Mouse (Mus musculus): ENCODE data around the gene Tnfsf4. TPM values are rescaled to one million over a fixed set of nuclear protein-coding genes. Genes with fewer than 3 reads are reported as not detected.

The Tnfsf4 gene
- polyA plus RNA-seq (2016; fragmentation: Nextera tagmentation; extraction: Ambion mirVana): not detected in 2 replicates

DNA sequence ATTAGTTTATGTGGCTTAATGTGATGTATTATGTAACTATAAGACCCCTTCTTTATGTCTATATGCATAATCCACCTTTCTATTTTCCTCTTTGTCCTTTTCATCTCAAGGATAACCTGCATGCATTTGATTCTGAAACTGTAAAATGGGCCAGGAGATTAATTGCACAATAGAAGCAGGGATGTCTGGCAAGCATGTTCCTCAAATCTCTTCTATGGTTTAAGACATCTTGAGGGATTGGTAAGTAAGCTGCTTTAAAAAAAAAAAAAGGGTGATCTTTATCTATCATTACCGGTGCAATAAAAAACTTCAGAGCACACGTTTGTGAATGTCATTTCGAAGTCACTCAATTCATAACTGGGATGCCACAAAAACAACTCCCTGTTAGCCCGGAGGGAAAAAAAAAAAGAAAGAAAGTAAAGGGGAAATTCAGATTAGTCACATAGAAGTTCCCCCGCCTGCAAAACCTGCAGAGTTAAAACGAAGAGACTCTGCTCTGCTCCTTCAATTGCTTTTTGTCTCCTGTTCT lies at the start of gene Tnfsf4:
Gene Tnfsf4 (plus strand): TSS at position 479 of the 529 bp plus-strand sequence.
- 60% methylated on average over 6 of the region's 6 CpGs for WGBS
- Histone ChIP-seq H3K27ac (no peak within 1 kb of the TSS), H3K9ac (no peak within 1 kb of the TSS), H3K36me3 (no peaks in the 10 kb centered on the region), H3K4me2 (replicated peaks) (no peak within 1 kb of the TSS), H3K4me1 (no peaks in the 10 kb centered on the region), H3K4me3 (no peak within 1 kb of the TSS), H3K27me3 (no peaks in the 10 kb centered on the region), H3K9me3 (no peaks in the 10 kb centered on the region)
- ATAC-seq (ENCODE audit: insufficient number of reproducible peaks, insufficient read depth, low FRiP score, low TSS enrichment): no peak

DNA sequence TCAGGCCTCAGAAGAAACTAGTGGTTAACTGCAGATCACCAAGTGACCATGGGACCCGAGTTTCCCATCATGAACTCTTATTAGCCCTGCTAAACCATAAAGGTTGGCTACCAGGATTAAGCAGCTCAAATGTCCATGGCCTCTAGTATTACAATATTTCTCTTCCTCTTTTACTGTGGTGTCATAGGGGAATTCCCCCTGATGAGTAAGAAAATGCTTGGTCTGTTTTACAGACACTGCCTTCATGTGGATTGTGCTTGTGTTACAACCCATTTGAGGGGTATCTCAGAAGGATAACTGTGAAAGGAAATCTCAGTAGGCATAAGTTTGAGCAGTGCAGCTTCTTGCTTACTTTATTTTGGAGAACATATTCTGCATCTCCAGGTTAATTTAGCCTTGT lies 44.2 kb upstream of the Tnfsf4 start:
- Histone ChIP-seq H3K27me3 (no peaks in the 10 kb centered on the region), H3K36me3 (no peaks in the 10 kb centered on the region), H3K4me3 (no peak overlapping the region), H3K4me1 (no peaks in the 10 kb centered on the region), H3K9me3 (no peaks in the 10 kb centered on the region), H3K27ac (no peak overlapping the region), H3K9ac (no peak overlapping the region), H3K4me2 (replicated peaks) (no peak overlapping the region)
- ATAC-seq (ENCODE audit: insufficient number of reproducible peaks, insufficient read depth, low FRiP score, low TSS enrichment): no peak
- WGBS: 71% methylated on average over 1 of the region's 1 CpGs

DNA sequence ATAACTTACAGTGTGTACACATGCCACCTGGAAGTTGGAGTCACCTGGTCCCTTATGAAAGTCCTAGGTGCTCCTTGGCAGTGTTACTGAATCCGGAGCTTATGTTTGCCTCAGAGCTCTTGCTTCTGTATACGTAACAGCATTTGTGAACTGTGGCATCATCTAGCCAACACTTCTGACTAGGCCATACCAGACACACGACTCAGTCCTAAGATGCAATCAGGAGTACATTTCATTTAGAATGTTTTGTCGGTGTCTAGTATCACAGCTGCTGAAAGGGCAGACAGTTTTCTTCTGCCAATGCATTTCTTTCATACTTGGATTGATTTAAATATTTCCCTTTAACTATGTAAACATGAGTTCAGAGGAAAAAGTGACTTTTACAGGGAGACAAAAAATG lies 30.2 kb upstream of the Tnfsf4 start:
- no peak overlapping the region for H3K27ac ChIP-seq
- H3K36me3 ChIP-seq: no peaks in the 10 kb centered on the region
- H3K9me3 ChIP-seq: no peaks in the 10 kb centered on the region
- ATAC-seq (ENCODE audit: insufficient number of reproducible peaks, insufficient read depth, low FRiP score, low TSS enrichment): no peak
- H3K9ac ChIP-seq: no peak overlapping the region
- H3K27me3 ChIP-seq: no peaks in the 10 kb centered on the region
- 81% methylated on average over 4 of the region's 4 CpGs for WGBS
- no peak overlapping the region for H3K4me3 ChIP-seq
- no peak overlapping the region for H3K4me2 ChIP-seq (replicated peaks)
- H3K4me1 ChIP-seq: no peaks in the 10 kb centered on the region

DNA sequence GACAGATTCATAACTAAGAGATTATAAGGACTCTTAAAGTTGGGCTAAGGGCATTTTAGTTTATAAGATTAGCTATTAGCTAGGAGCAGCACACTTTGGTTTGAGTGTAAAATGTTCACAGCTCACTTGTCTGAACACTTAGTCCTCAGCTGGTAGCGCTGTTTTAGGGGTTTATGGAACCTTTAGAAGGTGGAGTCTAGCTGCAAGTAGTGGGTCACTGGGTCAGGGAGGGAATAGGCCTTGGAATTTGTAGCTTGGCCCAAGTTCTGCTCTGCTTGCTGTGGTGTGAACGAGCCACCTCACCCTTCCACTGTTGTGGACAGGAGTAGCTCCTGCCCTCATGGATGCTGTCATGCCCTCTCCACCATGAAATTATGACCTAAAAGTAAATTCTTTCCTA lies 23.3 kb upstream of the Tnfsf4 start:
- Histone ChIP-seq H3K4me1 (no peaks in the 10 kb centered on the region), H3K36me3 (no peaks in the 10 kb centered on the region), H3K9me3 (no peaks in the 10 kb centered on the region), H3K4me3 (no peak overlapping the region), H3K4me2 (replicated peaks) (no peak overlapping the region), H3K27me3 (no peaks in the 10 kb centered on the region), H3K27ac (no peak overlapping the region), H3K9ac (no peak overlapping the region)
- ATAC-seq (ENCODE audit: insufficient number of reproducible peaks, insufficient read depth, low FRiP score, low TSS enrichment): no peak
- 77% methylated on average over 2 of the region's 2 CpGs for WGBS

DNA sequence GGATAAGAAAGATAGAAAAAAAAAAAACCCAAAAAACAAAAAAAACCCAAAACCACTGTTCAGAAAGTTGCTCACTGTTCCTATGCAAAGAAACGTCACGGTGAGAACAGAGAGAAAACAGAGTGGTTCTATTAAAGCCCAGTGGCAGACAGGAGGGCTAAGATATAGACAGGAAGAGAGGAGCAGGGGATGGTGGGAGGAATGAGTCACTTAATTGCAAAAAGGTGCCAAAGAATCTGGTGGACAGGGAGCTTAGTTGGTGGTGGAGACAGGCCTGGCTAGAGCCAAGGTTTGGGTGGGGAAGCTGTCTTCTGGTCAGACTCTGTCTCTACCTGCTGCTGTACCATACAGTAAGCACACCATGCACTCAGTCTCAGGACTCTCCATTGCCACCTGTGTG lies 19.3 kb upstream of the Tnfsf4 start:
- Histone ChIP-seq H3K4me3 (no peak overlapping the region), H3K4me2 (replicated peaks) (no peak overlapping the region), H3K27me3 (no peaks in the 10 kb centered on the region), H3K36me3 (no peaks in the 10 kb centered on the region), H3K27ac (no peak overlapping the region), H3K9me3 (no peaks in the 10 kb centered on the region), H3K9ac (no peak overlapping the region), H3K4me1 (peaks cover 6% of the 10 kb centered on the region)
- no peak for ATAC-seq (ENCODE audit: insufficient number of reproducible peaks, insufficient read depth, low FRiP score, low TSS enrichment)
- 75% methylated on average over 2 of the region's 2 CpGs for WGBS

DNA sequence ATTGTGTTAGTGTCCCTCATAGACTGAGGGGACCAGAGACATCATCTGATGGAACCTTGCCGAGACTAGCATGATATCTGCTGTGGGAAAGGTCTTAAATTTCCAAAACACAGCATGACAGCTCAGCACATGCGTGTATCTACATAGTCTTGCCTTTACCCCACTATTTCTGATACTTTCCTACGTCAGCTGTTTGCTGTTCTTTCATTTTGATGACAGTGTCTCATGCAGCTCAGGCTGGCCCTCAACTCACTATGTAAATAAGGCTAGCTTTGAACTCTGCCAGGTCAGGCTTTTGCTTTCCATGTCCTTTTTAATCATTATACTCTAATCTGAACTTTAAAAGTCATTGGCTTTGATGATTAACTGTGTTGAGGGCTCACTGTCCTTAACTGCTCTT lies 16.6 kb upstream of the Tnfsf4 start:
- H3K9me3 ChIP-seq: no peaks in the 10 kb centered on the region
- no peak overlapping the region for H3K27ac ChIP-seq
- no peak overlapping the region for H3K4me3 ChIP-seq
- 77% methylated on average over 3 of the region's 3 CpGs for WGBS
- no peaks in the 10 kb centered on the region for H3K27me3 ChIP-seq
- H3K4me2 ChIP-seq (replicated peaks): no peak overlapping the region
- no peak for ATAC-seq (ENCODE audit: insufficient number of reproducible peaks, insufficient read depth, low FRiP score, low TSS enrichment)
- H3K36me3 ChIP-seq: no peaks in the 10 kb centered on the region
- H3K4me1 ChIP-seq: peaks cover 6% of the 10 kb centered on the region
- no peak overlapping the region for H3K9ac ChIP-seq

DNA sequence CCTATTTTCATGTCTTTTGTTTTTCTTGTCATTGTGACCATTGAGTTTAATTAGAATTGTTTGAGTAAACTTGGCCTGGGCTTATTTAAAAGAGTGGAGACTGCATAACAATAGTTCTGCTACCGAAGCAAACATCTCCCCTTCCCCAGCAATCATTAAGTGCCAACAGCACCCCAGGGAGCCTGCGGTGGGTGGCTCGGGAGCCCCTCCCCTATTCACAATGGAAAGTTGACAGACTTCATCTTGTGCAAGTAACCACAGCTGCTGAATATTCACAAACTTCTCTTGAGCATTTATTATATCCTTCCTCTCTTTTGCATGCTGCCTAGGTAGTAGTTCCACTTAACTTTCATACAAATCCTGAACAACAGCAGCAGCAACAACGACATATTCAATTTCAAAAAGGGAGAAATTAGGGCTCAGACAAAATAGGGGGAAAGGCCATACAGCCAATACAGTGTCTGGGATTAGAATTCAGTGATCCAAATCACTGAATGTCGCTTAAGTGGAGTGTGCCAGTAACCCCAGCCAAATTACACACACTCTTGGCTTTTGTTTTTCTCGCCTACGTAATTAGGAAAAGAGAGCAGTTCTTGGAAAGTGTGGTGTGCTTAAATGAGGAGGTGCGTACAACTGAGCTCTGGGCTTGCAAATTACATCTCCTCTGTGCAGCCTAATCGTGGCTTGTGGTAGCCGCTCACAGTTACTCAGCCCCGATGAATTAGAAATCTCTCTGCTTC lies 15.4 kb upstream of the Tnfsf4 start:
- Histone ChIP-seq H3K4me1 (peaks cover 6% of the 10 kb centered on the region), H3K4me2 (replicated peaks) (peak overlapping the region; percentile 22), H3K9me3 (no peaks in the 10 kb centered on the region), H3K36me3 (no peaks in the 10 kb centered on the region), H3K27ac (peak overlapping the region; percentile 46; the same call in 1 of the 2 replicates), H3K9ac (no peak overlapping the region), H3K4me3 (no peak overlapping the region), H3K27me3 (no peaks in the 10 kb centered on the region)
- no peak for ATAC-seq (ENCODE audit: insufficient number of reproducible peaks, insufficient read depth, low FRiP score, low TSS enrichment)
- WGBS: 17% methylated on average over 11 of the region's 11 CpGs

DNA sequence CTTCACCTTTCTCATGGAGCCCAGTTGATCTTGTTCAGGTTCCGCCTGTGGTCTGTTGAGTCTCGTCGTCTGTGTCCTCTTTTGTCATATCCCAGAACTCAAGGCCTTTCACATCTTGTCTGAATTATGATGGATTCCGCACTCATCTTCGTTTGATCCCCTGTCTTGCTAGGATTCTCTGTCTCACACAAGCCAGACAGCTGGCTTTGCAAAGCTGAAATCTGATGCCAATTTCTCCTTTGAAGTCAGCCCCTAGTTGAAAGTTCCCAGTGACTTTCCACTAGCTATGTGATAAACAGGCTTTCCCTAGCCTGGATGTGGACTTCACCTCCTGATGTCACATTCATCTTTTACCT lies 14.8 kb upstream of the Tnfsf4 start:
- Histone ChIP-seq H3K27me3 (no peaks in the 10 kb centered on the region), H3K36me3 (no peaks in the 10 kb centered on the region), H3K4me3 (no peak overlapping the region), H3K9me3 (no peaks in the 10 kb centered on the region), H3K9ac (no peak overlapping the region), H3K4me1 (peaks cover 6% of the 10 kb centered on the region), H3K27ac (peak overlapping the region; percentile 46; the same call in 1 of the 2 replicates), H3K4me2 (replicated peaks) (peak overlapping the region; percentile 22)
- 18% methylated on average over 5 of the region's 5 CpGs for WGBS
- no peak for ATAC-seq (ENCODE audit: insufficient number of reproducible peaks, insufficient read depth, low FRiP score, low TSS enrichment)

DNA sequence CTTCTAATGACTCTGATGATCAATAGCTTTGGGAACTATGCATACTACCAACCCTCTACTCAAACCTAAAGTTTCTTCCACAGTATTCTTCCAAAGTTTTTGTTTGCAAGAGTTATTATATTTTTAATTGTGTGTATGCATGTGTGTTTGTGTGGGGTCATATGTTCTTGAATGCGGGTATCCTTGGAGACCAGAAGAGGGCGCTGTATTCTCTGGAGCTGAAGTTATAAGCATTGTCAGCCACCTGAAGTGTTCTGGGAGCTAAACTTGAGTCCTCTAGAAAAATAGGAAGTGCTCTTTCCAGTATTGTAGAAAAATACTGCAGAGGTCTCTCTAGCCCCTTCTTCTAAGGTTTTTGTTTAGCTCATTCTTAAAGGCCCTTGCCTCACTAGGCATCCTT lies 5.1 kb upstream of the Tnfsf4 start:
- no peak overlapping the region for H3K4me3 ChIP-seq
- H3K27me3 ChIP-seq: no peaks in the 10 kb centered on the region
- H3K9me3 ChIP-seq: no peaks in the 10 kb centered on the region
- H3K4me1 ChIP-seq: no peaks in the 10 kb centered on the region
- 62% methylated on average over 2 of the region's 2 CpGs for WGBS
- no peak overlapping the region for H3K27ac ChIP-seq
- H3K36me3 ChIP-seq: no peaks in the 10 kb centered on the region
- no peak overlapping the region for H3K9ac ChIP-seq
- ATAC-seq (ENCODE audit: insufficient number of reproducible peaks, insufficient read depth, low FRiP score, low TSS enrichment): no peak
- no peak overlapping the region for H3K4me2 ChIP-seq (replicated peaks)

DNA sequence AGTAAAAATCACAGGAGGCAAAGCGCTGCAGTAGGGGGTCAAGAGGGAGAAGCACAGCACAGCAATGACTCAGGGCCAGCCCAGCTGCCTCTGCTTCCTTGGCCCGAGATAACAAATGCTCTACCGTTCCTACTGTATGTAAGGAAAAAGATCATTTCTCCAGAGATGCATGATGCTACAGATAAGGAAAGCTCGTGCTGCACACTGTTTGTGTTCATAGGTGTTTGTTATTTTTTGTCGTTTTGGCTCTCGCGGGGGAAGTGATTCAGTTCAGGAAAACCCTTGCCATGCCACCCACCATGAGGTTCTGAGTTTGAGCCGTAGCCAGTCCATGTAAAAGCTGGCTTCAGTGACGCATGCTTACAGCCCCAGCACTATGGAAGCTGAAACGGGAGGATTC lies 2.3 kb upstream of the Tnfsf4 start:
- no peak overlapping the region for H3K9ac ChIP-seq
- no peak overlapping the region for H3K27ac ChIP-seq
- no peaks in the 10 kb centered on the region for H3K4me1 ChIP-seq
- 71% methylated on average over 10 of the region's 10 CpGs for WGBS
- H3K4me3 ChIP-seq: no peak overlapping the region
- H3K4me2 ChIP-seq (replicated peaks): no peak overlapping the region
- ATAC-seq (ENCODE audit: insufficient number of reproducible peaks, insufficient read depth, low FRiP score, low TSS enrichment): no peak
- no peaks in the 10 kb centered on the region for H3K9me3 ChIP-seq
- H3K27me3 ChIP-seq: no peaks in the 10 kb centered on the region
- no peaks in the 10 kb centered on the region for H3K36me3 ChIP-seq

DNA sequence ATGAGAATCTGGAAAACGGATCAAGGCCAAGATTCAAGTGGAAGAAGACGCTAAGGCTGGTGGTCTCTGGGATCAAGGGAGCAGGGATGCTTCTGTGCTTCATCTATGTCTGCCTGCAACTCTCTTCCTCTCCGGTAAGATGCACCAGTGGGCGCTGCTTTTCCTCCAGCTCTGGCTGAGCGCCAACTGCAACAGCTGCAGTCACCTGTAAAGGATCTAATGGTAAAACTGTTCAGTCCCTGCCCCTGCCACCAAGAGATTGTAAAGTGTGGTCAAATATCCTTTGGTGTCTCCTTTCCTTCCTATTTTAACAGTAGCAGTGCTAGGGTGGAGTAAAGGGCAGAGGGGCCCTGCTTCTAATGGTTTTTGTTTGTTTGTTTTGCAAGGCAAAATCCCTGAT lies 401 bp downstream of the Tnfsf4 start:
- H3K4me1 ChIP-seq: no peaks in the 10 kb centered on the region
- no peak overlapping the region for H3K9ac ChIP-seq
- H3K9me3 ChIP-seq: no peaks in the 10 kb centered on the region
- no peak overlapping the region for H3K4me2 ChIP-seq (replicated peaks)
- WGBS: 53% methylated on average over 5 of the region's 5 CpGs
- no peak overlapping the region for H3K4me3 ChIP-seq
- H3K27me3 ChIP-seq: no peaks in the 10 kb centered on the region
- H3K36me3 ChIP-seq: no peaks in the 10 kb centered on the region
- ATAC-seq (ENCODE audit: insufficient number of reproducible peaks, insufficient read depth, low FRiP score, low TSS enrichment): no peak
- H3K27ac ChIP-seq: no peak overlapping the region

DNA sequence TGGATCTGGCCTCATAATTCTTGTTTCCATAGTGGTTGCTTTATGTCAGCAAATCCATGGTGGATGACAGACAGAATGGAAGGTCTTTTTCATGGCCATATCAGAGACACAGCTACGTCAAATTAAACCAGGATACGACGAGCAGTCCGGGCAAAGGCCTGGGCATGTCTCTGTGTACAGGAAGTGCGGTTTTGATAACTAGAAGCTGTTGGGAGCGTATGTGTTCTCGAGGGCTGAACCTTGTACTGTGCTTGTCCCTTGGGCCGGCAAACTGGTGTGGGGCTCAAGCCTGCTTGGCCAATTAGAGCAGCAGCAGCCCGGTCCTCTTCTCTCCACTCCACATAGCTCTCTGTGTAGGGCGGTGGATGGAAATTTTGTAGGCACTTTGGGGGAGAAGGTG lies 1.1 kb downstream of the Tnfsf4 start:
- H3K27me3 ChIP-seq: no peaks in the 10 kb centered on the region
- H3K27ac ChIP-seq: no peak overlapping the region
- 83% methylated on average over 10 of the region's 10 CpGs for WGBS
- H3K9me3 ChIP-seq: no peaks in the 10 kb centered on the region
- H3K36me3 ChIP-seq: no peaks in the 10 kb centered on the region
- no peak overlapping the region for H3K4me2 ChIP-seq (replicated peaks)
- no peaks in the 10 kb centered on the region for H3K4me1 ChIP-seq
- ATAC-seq (ENCODE audit: insufficient number of reproducible peaks, insufficient read depth, low FRiP score, low TSS enrichment): no peak
- no peak overlapping the region for H3K9ac ChIP-seq
- H3K4me3 ChIP-seq: no peak overlapping the region
